Mouse (Mus musculus) megakaryocyte-erythroid progenitor cell, adult 5-6 weeks (primary cell): ENCODE results near the gene Iffo2. TPM values are rescaled to one million over a fixed set of nuclear protein-coding genes. Genes with fewer than 3 reads are reported as not detected.

Experiments
- ATAC-seq: replicated peaks from 2 replicates; pipeline ENCODE4 v1.8.0; 2016; ENCODE audit warnings: mild to moderate bottlenecking, inconsistent platforms; ENCODE audit not compliant: severe bottlenecking, poor library complexity, low FRiP score, low TSS enrichment
- total RNA-seq, 2 experiments: library from RNA; stranded (forward) in 1 of 2; stranded (reverse) in 1 of 2; fragments of 200-1000, 215-1000 nt in 1 of 2; fragments of >200 nt in 1 of 2; fragmentation: Nextera tagmentation in 1 of 2; gene quantifications; 2 replicates each; pipeline ENCODE4 v1.2.3; 2014 to 2017

Gene Iffo2
- total RNA-seq, 2 experiments from 2014 or later, result 0.23 to 0.35 TPM

- no peak for ATAC-seq
Measured at GRCm38 (mm10) chr4:139598950-139599518, 68.7 kb downstream of the Iffo2 start.

- no peak for ATAC-seq
Measured at GRCm38 (mm10) chr4:139601519-139602356, 71.4 kb downstream of the Iffo2 start.

- ATAC-seq, result peak; percentile 85
Measured at GRCm38 (mm10) chr4:139602357-139603244, 72.3 kb downstream of the Iffo2 start, which contains the start of gene Gm21969. Gene Gm21969, plus strand, starts transcription at chr4:139603186.

- ATAC-seq, result no peak
Measured at GRCm38 (mm10) chr4:139605216-139605615, 74.9 kb downstream of the Iffo2 start.

- ATAC-seq, result no peak
Measured at GRCm38 (mm10) chr4:139606732-139607131, 76.4 kb downstream of the Iffo2 start.

GRCm38 (mm10) chr4:139608975-139609374 lies 78.6 kb downstream of the Iffo2 start:
- ATAC-seq, result no peak

- ATAC-seq, result no peak
Measured at GRCm38 (mm10) chr4:139610954-139611353, 80.6 kb downstream of the Iffo2 start.

- ATAC-seq, result no peak
Measured at GRCm38 (mm10) chr4:139611542-139611953, 81.2 kb downstream of the Iffo2 start.

- no peak for ATAC-seq
Measured at GRCm38 (mm10) chr4:139614524-139615260, 84.3 kb downstream of the Iffo2 start.

- peak; percentile 97 for ATAC-seq
Measured at GRCm38 (mm10) chr4:139616276-139617000, 86.1 kb downstream of the Iffo2 start.

GRCm38 (mm10) chr4:139617001-139617364 lies 86.6 kb downstream of the Iffo2 start:
- ATAC-seq, result no peak

- ATAC-seq, result no peak
Measured at GRCm38 (mm10) chr4:139619765-139620164, 89.4 kb downstream of the Iffo2 start.

- peak; percentile 97 for ATAC-seq
Measured at GRCm38 (mm10) chr4:139622373-139623282, 92.3 kb downstream of the Iffo2 start, which contains the start of gene Aldh4a1. Gene Aldh4a1, plus strand, starts transcription at chr4:139622866.

GRCm38 (mm10) chr4:139623434-139624115 lies 93.2 kb downstream of the Iffo2 start:
- ATAC-seq, result no peak

GRCm38 (mm10) chr4:139624116-139624489 lies 93.8 kb downstream of the Iffo2 start:
- ATAC-seq, result no peak

- no peak for ATAC-seq
Measured at GRCm38 (mm10) chr4:139624706-139625105, 94.4 kb downstream of the Iffo2 start.

GRCm38 (mm10) chr4:139627361-139627760 lies 97.0 kb downstream of the Iffo2 start:
- no peak for ATAC-seq
